Comparison of ENCODE assay signal across 9 mouse cellular contexts in the genomic region with DNA sequence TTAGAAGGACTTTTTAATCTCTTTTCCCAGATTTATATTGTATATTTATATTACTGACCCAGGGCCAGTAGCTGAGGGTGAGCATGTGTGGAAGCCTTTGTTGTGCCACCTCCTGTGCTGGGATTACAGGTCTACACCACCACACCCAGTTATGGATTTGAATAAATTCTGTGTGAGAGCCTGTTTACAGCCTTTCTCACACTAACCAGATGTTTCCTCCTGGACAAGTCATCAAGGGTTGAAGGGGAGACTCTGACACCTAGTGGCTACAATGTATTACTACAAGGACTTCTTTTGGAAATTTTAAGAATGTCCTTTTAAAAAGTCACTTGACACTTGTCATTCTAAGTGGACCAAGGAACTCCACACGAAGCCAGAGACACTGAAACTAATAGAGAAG. TPM values are rescaled to one million over a fixed set of nuclear protein-coding genes. Genes with fewer than 3 reads are reported as not detected.
A peak's percentile ranks its signal among the peaks of the same experiment; 100 is the strongest.
DNase-seq lines count a peak whose midpoint lies in the region; ATAC-seq lines count a peak whose summit lies in the region.
"Had no signal": no experiment of that assay in that cellular context is flagged by ENCODE, and none has a peak within 500 bp of the region (broad histone marks: within the 10 kb centered on the region; RNA-seq: fewer than 3 reads in every experiment).

No protein-coding gene starts in this region.

- 2% methylated on average over 1 of the region's 1 CpGs for WGBS in limb, embryonic 13.5 days

- H3K9me3 ChIP-seq in limb, embryonic 13.5 days, result no peaks in the 10 kb centered on the region
- H3K9me3 ChIP-seq: lung, embryonic 15.5 days had no signal

- intact Hi-C loops in gastrocnemius, postnatal 14 days (cut with DNase I; ENCODE audit: low total_unique reads), result no loop called here

- peaks cover 6% of the 10 kb centered on the region for H3K4me1 ChIP-seq in limb, embryonic 13.5 days
- H3K4me1 ChIP-seq: lung, embryonic 15.5 days had no signal

- DNase-seq in gastrocnemius, adult 18-20 months (ENCODE audit: low spot score), result peak; percentile 3
- no peak for DNase-seq in gastrocnemius, postnatal 14 days
- peak; percentile 28 for DNase-seq in thymus, postnatal 0 days (ENCODE audit: low spot score)
- no peak for DNase-seq in thymus, postnatal 36 days
- DNase-seq in spleen, postnatal 4 days (ENCODE audit: low spot score in 2 of 2), result no peak
- DNase-seq in frontal cortex, postnatal 36 days (ENCODE audit: low spot score in 2 of 2), result no peak
- no peak for DNase-seq in spleen, postnatal 10 days (ENCODE audit: low spot score in 2 of 2)

- no peaks in the 10 kb centered on the region for H3K36me3 ChIP-seq in limb, embryonic 13.5 days
- H3K36me3 ChIP-seq: lung, embryonic 15.5 days had no signal

- H3K27me3 ChIP-seq in limb, embryonic 13.5 days, result no peaks in the 10 kb centered on the region
- H3K27me3 ChIP-seq: lung, embryonic 15.5 days had no signal

- no peak overlapping the region for H3K9ac ChIP-seq in limb, embryonic 13.5 days
- H3K9ac ChIP-seq: lung, embryonic 15.5 days had no signal

- peak; percentile 76; the same call in 1 of the 2 replicates for ATAC-seq in limb, embryonic 13.5 days (ENCODE audit: low FRiP score, low read depth)

- H3K4me3 ChIP-seq in limb, embryonic 13.5 days, result no peak overlapping the region
- H3K4me3 ChIP-seq: lung, embryonic 15.5 days had no signal

- peak overlapping the region; percentile 33; the same call in 1 of the 2 replicates for H3K27ac ChIP-seq in limb, embryonic 13.5 days
- H3K27ac ChIP-seq: lung, embryonic 15.5 days had no signal

- H3K4me2 ChIP-seq in limb, embryonic 13.5 days (replicated peaks), result no peak overlapping the region
- H3K4me2 ChIP-seq: lung, embryonic 15.5 days had no signal

RNA-seq across cellular contexts. Expression of a gene that starts 28.7 kb away (rescaled TPM):
- 1 to 10 TPM; 1.1 to 1.6 TPM for total RNA-seq in gastrocnemius, adult 18-20 months (2021)
- total RNA-seq in gastrocnemius, postnatal 14 days (2021), result 1 to 10 TPM; 1.6 TPM
- polyA plus RNA-seq in thymus, postnatal 0 days (2015; fragmentation: Nextera tagmentation; extraction: Ambion mirVana), result 2.8 and 2.9 TPM in 2 replicates
- polyA plus RNA-seq in limb, embryonic 13.5 days (2015; fragmentation: Nextera tagmentation; extraction: Ambion mirVana), result 1.0 TPM in 2 replicates

Comparison
In these comparisons a context has a peak if more than half of its experiments do, and no peak if none do; other contexts are left out.
1. DNase-seq: peak in gastrocnemius, adult 18-20 months (single experiment) and thymus, postnatal 0 days (single experiment); none in gastrocnemius, postnatal 14 days (single experiment), thymus, postnatal 36 days (0 of 2), spleen, postnatal 4 days (0 of 2), frontal cortex, postnatal 36 days (0 of 2) and spleen, postnatal 10 days (0 of 2).